Mouse (Mus musculus): ENCODE measurements around the gene Med10. TPM values are rescaled to one million over a fixed set of nuclear protein-coding genes. Genes with fewer than 3 reads are reported as not detected.

Med10 gene
- total RNA-seq, 4 experiments from 2014 or later: 52.9 to 74.7 (median 62.3) TPM

GRCm38 (mm10) chr13:69830606-69831005, 28.4 kb downstream of the Med10 start:
- DNase-seq: no peak

DNA sequence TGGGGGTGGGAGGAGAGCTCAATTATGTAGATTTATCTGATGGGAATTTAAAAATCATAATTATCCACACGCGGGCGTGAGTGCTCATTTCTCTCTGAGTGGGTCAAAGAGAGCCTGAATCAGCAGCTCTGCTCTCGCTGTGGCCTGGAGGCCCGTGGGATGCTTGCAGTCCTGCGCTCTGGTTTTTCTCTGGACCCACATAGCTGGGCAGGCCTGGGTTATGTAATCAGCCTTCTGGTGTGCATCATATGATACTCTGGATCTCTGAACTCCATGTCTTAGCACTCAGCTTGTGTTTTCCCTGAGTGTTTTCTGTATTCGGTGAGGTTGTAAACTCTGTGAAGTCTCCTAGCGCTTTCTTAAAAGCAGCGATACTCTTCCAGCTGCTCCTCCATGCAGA, 30.4 kb downstream of the Med10 start:
- DNase-seq: no peak

GRCm38 (mm10) chr13:69833416-69833815, 31.2 kb downstream of the Med10 start:
- DNase-seq: no peak

GRCm38 (mm10) chr13:69845592-69845991, 43.4 kb downstream of the Med10 start:
- DNase-seq: no peak

GRCm38 (mm10) chr13:69849579-69849978, 47.4 kb downstream of the Med10 start:
- no peak for DNase-seq

- DNase-seq: no peak
These were observed 50.1 kb downstream of the Med10 start for GRCm38 (mm10) chr13:69852313-69852712.

DNA sequence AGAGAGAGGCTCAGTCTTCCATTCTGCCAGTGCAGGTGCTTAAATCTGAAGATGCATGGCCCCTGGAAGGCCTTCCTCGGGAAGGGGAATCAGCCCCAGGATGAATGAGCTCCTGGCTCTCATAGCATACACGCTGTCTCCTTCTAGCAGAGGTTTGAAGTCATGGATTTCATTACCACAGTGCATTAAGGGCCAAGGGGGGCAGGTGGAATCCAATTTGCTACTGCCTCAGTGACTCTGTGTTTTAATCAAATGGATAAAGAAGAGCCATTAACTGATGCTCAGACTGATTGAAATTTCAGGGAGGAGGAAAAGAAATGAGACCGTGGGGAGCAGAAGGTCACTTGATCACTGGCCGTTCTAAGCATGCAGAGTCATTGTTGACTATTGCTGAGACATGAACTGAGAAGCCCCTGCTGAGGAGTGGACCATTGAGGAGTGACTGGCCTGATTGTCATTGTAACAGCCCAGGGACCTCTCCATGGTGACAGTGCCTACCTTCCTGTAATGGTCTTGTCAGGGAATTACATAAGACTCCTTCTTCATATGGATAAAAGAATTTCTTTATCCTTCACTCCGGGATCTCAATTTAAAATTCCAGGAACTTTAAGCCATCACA, 51.3 kb downstream of the Med10 start:
- DNase-seq: no peak

- DNase-seq: peak; percentile 12
These were observed 53.7 kb downstream of the Med10 start for GRCm38 (mm10) chr13:69855941-69856340.

DNA sequence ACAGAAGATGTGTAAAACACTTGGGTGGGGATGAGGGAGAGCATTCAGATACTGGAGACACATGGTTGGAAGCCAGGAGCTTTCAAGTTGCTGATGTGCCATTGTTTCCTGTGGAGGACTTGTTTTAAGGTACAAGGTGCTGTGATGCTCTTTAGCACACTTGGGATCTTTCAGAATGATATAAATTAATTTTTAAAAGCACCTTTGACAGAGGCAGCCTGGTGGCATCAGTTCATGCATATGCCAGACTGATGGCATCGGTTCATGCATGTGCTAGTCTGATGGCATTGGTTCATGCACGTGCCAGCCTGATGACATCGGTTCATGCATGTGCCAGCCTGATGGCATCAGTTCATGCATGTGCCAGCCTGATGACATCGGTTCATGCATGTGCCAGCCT, 60.1 kb downstream of the Med10 start:
- DNase-seq: no peak

DNA sequence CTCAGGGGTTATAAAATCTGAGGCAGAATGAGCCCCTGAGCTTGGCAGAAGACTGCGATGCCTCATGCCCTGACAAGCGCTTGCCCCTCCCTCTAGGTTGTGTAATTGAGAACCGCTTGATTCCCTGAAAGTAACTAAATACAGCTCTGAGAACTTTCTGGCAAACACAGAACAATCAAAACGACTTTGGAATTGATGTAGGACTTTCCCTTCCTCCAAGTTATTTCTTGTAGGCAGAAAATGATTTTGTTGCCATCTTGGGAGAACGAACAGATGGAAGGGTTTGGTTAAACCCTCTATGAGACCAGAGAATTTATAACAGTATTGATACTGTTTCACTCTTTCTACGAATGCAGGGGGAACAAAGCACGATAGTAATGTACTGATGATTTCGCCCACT, 62.7 kb downstream of the Med10 start:
- DNase-seq: no peak

Other genes with a start within 250 kb of the Med10 start
- gene Srd5a1, start 191.0 kb upstream of the Med10 start, total RNA-seq (2022): 10 to 100 TPM in 3 of 4 experiments, 1 to 10 TPM in 1; 8.2 to 24.0 (median 13.0) TPM
- 1 to 10 TPM in 3 of 4 experiments, under 1 TPM in 1; 0.68 to 2.6 (median 1.7) TPM for gene Ube2ql1, start 62.5 kb upstream of the Med10 start, total RNA-seq (2022)